Mouse (Mus musculus): ENCODE data around the gene Olfr631. TPM values are rescaled to one million over a fixed set of nuclear protein-coding genes. Genes with fewer than 3 reads are reported as not detected.
"Not testable (repeated sequence)": the region's sequence is repeated elsewhere in the genome, so short reads cannot be mapped to it uniquely, and the experiment has no call there.

Gene Olfr631
- not detected for total RNA-seq (2021)

DNA sequence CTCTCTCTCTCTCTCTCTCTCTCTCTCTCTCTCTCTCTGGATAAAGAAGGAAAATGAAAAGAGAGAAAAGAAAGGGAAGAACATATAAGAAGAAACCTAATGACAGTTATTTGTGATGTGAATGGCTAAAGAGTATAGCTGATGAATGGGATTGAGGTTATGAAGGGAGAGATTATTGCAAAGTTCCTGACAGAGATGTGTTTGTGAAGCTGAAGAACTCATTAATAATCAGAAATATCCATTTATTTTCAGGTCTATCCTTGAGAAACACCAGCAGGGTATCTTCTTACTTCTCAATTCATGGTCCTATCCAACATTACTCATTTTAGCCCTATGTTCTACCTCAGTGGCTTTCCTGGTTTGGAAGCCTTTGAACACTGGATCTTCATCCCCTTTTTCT, at the start of gene Olfr631:
Olfr631 (plus strand) TSS at position 301 of the 400 bp plus-strand sequence.
- no peak for DNase-seq

DNA sequence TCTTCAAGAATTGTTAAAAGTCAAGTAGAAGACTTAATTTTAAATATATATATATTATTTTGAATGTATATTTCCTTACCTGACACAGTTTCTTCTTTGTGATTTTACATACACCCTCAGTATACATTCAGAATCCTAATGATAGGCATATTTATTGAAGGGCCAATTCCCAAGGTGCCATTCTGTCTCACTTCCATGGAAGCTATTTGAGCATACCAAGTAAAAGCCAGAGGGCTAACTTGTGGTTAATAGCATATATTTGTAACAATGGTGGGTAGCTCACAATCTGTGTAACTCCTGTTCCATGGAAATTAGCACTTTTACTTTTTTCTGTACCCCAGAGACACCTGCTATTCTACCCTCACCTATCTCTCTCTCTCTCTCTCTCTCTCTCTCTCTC, 42.5 kb upstream of the Olfr631 start, which contains the start of gene Olfr66:
Olfr66 (minus strand) TSS at position 101 of the 400 bp plus-strand sequence.
- no peak for DNase-seq

DNA sequence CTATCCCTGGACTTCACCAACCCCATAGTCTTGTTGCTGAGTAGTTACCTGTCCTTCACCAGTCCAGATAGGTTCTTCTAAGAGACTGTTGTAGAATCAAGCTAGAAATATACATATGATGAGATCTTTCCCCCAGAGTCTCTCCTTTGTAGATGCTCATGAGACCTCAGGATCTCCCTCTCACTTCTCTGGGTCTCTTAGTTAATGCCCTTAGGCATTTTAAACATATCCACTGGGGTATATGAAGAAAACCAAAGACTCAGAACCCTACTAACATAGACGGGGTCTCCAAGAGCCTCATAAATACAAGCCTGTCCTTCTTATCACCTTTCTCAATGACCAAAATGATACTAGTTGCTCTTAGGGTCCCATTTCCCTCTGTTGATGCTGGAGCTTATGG, 34.2 kb upstream of the Olfr631 start, which contains the start of gene Olfr64:
Olfr64 (minus strand) TSS at position 101 of the 400 bp plus-strand sequence.
- no peak for DNase-seq

DNA sequence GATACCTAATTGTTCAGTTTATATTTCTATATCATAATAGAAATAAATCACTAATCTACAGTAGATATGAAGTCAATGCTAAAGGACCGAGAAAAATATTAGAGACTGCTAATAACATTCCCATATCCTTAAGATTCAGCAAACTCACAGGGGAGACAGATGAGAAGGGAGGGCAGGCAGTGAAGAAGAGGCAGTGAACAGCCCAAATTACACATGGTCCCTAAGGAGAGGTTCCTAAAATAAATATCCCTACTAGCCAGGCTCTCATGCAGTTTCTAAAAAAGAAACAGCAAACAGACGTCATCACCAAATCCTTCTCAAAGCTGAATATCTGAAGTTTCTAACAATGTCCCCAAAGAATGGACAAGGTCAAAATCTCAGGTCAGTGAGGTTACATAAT, 25.4 kb upstream of the Olfr631 start, which contains the start of gene Olfr65:
Olfr65 (plus strand) TSS at position 301 of the 400 bp plus-strand sequence.
- no peak for DNase-seq

DNA sequence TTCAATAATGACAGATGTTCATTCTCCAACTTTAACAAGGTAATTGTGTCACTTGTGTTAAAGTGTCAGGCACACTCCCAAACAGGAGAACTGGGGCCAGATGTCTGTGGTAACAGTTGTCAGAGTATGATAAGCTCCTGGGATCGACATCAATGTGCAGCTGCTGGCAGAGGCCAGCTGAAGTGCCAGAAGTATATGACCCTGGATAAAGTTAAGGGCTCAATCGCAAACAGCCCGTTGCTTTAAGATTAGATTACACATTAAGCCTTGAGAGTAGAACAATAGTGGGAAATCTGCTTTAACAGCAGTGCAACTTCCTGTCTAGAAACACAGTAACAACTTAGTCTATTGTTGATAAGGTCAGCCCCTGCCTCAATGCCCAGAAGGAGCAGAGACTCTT, 18.6 kb upstream of the Olfr631 start:
- no peak for DNase-seq

DNA sequence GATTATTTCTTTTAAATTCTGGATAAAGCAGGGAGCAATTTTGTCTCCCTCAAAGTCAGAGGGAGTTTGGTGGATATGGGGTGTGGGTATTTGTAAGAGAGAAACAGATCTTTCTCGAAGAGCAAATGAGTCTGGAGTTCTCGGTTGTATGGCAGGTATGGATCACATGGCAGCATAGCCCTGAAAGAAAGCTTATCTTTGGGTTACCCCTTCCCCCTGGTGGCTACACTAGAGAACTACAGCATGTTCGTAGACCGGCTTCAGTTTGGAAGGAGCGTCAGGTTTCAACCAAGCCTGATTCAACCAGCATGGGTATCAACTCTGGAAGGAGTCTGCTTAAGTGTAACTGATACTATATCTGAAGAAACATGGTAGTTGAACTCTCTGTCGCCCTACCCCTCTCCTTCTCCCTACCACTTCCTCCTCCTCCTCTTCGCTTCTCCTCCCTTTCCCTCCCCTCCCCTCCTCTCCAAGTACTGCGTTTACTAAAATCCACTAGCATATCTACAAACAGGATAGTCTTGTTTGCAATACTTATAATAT, 15.6 kb upstream of the Olfr631 start:
- no peak for DNase-seq

DNA sequence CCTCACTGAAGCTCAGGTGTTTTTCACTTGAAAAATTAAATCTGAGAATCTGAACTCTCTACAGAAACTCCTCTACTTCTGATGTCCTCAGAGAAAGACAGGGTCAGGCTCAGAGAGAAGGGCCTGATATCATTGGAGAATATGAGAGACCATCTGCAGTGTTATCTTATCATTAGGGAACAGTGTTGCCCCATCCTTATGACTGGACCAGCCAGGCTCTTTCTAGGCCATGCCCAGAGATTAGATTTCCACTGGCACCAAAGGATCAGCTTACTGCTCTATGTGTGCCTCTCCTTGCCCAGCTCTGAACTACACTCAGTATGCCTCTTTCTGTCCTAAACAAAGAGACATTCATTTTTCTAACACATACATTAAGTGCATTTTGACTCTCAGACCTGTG, 13.3 kb upstream of the Olfr631 start:
- no peak for DNase-seq

DNA sequence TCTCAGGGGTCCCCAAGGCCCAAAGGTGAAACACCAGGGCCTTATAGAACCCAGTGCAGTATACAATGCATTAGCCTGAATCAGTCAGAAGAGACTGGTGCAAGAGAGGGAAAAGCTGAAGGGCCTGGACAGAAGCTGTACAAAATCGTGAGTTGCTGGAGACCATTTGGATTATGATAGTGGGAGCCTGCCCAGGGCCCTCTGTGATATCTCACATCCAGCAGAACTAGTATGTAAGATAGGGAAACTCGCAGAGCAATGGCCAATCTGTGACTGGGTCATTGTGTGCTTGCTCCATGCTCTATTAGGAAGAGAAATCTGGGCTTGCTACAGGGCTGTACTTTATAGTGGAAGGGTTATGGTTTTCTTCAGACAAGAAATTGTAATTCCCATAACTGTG, 5.6 kb downstream of the Olfr631 start, which contains the start of gene Olfr632:
Olfr632 (plus strand) TSS at position 84 of the 400 bp plus-strand sequence.
- no peak for DNase-seq

DNA sequence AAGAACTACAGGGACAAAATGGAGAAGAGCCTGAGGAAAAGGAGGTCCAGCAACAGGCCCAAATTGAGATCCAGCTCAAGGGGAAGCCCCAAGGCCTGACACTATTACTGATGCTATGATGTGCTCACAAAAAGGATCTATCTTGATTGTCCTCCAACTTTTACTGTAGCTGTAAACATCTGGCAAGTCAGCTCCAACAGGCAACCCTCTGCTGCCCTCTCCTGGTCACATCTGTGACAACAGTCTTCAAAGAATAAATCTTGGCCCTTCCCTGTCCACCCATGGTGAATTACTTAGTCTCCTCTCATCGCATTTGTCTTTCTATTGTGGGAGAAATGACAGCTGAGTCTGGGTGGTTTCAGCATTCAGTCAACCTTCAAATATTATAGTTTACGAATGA, 14.1 kb downstream of the Olfr631 start:
- no peak for DNase-seq

DNA sequence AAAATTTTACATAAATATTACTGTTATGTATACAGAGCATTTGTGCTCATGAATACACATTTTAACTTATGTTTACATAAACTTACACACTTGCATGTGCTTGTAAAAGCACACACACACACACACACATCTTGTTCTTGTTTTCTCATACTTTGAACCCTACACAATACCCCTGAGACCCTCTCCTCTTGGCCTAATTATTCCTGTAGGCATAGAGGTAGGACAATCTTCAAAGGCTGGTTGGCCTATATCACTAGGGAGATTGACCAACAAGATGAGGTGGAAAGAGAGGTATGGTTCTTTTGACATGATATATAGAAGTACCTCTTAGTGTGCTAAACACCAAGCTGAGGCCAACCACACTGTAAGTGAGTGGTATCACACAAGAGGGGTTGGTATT, 15.5 kb downstream of the Olfr631 start, which contains the start of gene Olfr633:
Olfr633 (plus strand) TSS at position 301 of the 400 bp plus-strand sequence.
- DNase-seq: no peak

DNA sequence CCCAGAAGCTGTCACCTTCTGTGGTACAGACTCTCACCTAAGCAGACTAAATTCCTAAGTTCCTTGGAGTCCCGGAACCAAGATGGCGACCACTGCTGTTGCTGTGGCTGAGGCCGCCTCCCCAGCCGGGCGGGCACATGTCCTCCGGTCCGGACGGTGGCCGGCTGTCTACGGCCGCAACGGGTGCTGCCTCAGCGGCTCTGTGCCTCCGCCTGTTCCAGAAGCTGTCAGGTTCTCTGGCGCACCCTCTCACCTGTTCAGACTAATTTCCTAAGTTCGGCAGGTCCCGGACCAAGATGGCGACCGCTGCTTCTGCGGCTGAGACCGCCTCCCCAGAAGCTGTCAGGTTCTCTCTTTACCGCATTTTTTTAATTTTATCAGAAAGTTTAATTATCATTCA, 38.2 kb downstream of the Olfr631 start:
- not testable (repeated sequence) for DNase-seq

DNA sequence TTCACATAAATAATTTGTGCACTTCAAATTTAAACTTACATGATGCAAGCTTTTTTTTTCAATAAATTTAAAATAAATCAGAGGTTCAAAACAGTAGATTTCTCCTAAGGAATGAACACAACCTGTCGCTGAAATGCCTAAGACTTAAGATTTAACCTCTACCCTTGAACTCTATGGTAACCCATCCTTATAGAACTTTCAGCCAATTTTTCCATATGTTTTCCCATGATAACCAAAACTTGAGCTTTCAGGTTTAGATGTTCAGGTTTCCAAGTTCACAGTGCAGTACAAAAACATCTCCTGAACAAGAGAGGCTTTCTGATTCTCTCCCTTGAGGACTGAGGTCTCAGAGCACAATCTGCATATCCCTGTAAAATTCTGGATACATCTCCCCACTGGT, 42.2 kb downstream of the Olfr631 start, which contains the start of gene Olfr635:
Olfr635 (plus strand) TSS at position 301 of the 400 bp plus-strand sequence.
- no peak for DNase-seq

DNA sequence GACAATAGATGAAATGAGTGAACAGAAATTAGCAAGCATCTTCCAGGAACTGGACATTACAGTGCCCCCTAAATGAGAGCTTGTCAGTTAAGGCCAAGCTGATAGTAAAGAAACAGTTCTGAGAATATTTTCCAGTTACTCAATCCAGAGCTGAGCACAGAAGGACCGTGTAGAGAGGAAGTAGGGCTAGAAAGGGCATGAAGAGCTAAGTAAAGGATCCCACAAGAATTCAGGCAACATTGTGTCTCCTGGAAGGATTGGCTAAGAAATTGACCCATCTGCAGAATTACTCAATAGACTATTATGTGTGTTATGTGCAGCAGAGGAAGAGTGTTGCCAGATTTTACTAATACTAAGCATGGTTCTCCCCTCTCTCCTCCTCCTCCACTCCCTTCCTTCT, 43.2 kb downstream of the Olfr631 start:
- DNase-seq: no peak

Other genes starting within 250 kb of the Olfr631 start
- not detected for gene Olfr625-ps1, start 246.1 kb upstream of the Olfr631 start, total RNA-seq (2021)
- gene Olfr243, start 214.2 kb upstream of the Olfr631 start, total RNA-seq (2021): not detected
- gene Olfr628, start 198.5 kb upstream of the Olfr631 start, total RNA-seq (2021): not detected
- not detected for gene Olfr629, start 183.9 kb upstream of the Olfr631 start, total RNA-seq (2021)
- not detected for gene Olfr630, start 171.5 kb upstream of the Olfr631 start, total RNA-seq (2021)
- not detected for gene Olfr69, start 157.2 kb upstream of the Olfr631 start, total RNA-seq (2021)
- not detected for gene Olfr68, start 149.1 kb upstream of the Olfr631 start, total RNA-seq (2021)
- not detected for gene Olfr67, start 137.0 kb upstream of the Olfr631 start, total RNA-seq (2021)
- gene Hbb-bt, start 114.8 kb upstream of the Olfr631 start, total RNA-seq (2021): 10 to 100 TPM; 35.4 to 54.6 TPM
- 100 to 1,000 TPM; 247 to 439 TPM for gene Hbb-bs, start 100.7 kb upstream of the Olfr631 start, total RNA-seq (2021)
- gene Hbb-bh2, start 88.3 kb upstream of the Olfr631 start, total RNA-seq (2021): not detected
- not detected for gene Hbb-bh1, start 85.7 kb upstream of the Olfr631 start, total RNA-seq (2021)
- gene Hbb-y, start 75.6 kb upstream of the Olfr631 start, total RNA-seq (2021): not detected
- gene Olfr66, start 42.6 kb upstream of the Olfr631 start, total RNA-seq (2021): not detected
- gene Olfr64, start 34.3 kb upstream of the Olfr631 start, total RNA-seq (2021): not detected
- gene Olfr65, start 25.3 kb upstream of the Olfr631 start, total RNA-seq (2021): not detected
- gene Olfr632, start 5.5 kb downstream of the Olfr631 start, total RNA-seq (2021): not detected
- not detected for gene Olfr633, start 15.6 kb downstream of the Olfr631 start, total RNA-seq (2021)
- gene Olfr635, start 42.3 kb downstream of the Olfr631 start, total RNA-seq (2021): under 1 TPM; 0.10 to 0.13 TPM
- gene Olfr638, start 69.9 kb downstream of the Olfr631 start, total RNA-seq (2021): not detected
- gene Olfr639, start 88.5 kb downstream of the Olfr631 start, total RNA-seq (2021): under 1 TPM; 0.08 to 0.17 TPM
- gene Olfr640, start 96.7 kb downstream of the Olfr631 start, total RNA-seq (2021): not detected
- not detected for gene Olfr641, start 106.6 kb downstream of the Olfr631 start, total RNA-seq (2021)
- not detected for gene Olfr642, start 123.8 kb downstream of the Olfr631 start, total RNA-seq (2021)
- gene 4930516K23Rik, start 132.6 kb downstream of the Olfr631 start, total RNA-seq (2021): not detected
- gene Olfr644, start 143.0 kb downstream of the Olfr631 start, total RNA-seq (2021): not detected
- not detected for gene Olfr645, start 156.6 kb downstream of the Olfr631 start, total RNA-seq (2021)
- gene Olfr646, start 176.0 kb downstream of the Olfr631 start, total RNA-seq (2021): under 1 TPM in 1 of 2 experiments, not detected in 1; 0.13 TPM
- gene Ubqln5, start 201.0 kb downstream of the Olfr631 start, total RNA-seq (2021): not detected
- gene Olfr643, start 208.6 kb downstream of the Olfr631 start, total RNA-seq (2021): not detected
- not detected for gene Ubqln3, start 214.5 kb downstream of the Olfr631 start, total RNA-seq (2021)
- gene Ubqlnl, start 221.7 kb downstream of the Olfr631 start, total RNA-seq (2021): not detected
- gene Olfm5, start 236.0 kb downstream of the Olfr631 start, total RNA-seq (2021): not detected